Mouse (Mus musculus) forebrain, embryonic 10.5 days (tissue): ENCODE data around the gene Onecut3. TPM values are rescaled to one million over a fixed set of nuclear protein-coding genes. Genes with fewer than 3 reads are reported as not detected.

Source experiments
- DNase-seq: peaks from one replicate; pipeline ENCODE4 v3.0.0-alpha.2; 2017; ENCODE audit warnings: low spot score; ENCODE audit errors: extremely low spot score
- H3K27ac ChIP-seq: fragments of 300-500 bp; sonication (generic); 2 replicates; pipeline ENCODE4 v1.5.1; 2016; ENCODE audit warnings: mild to moderate bottlenecking
- H3K27me3 ChIP-seq: fragments of 300-500 bp; sonication (generic); 2 replicates; pipeline ENCODE4 v1.6.1; 2016; ENCODE audit warnings: mild to moderate bottlenecking; ENCODE audit not compliant: poor library complexity, severe bottlenecking
- H3K36me3 ChIP-seq: fragments of 300-500 bp; sonication (generic); replicated peaks from 2 replicates; pipeline ENCODE4 v1.6.1; 2016; ENCODE audit warnings: mild to moderate bottlenecking, moderate library complexity
- H3K4me1 ChIP-seq: fragments of 300-500 bp; sonication (generic); 2 replicates; pipeline ENCODE4 v1.6.1; 2016
- H3K4me3 ChIP-seq: fragments of 300-500 bp; sonication (generic); 2 replicates; pipeline ENCODE4 v1.5.1; 2016; ENCODE audit warnings: mild to moderate bottlenecking, moderate library complexity
- H3K9me3 ChIP-seq: fragments of 300-500 bp; sonication (generic); 2 replicates; pipeline ENCODE4 v1.6.1; 2016; ENCODE audit warnings: mild to moderate bottlenecking, moderate library complexity
- WGBS: fragments of 180-500 bp; shearing (Covaris S2); methylation state at CpG from one replicate; pipeline ENCODE4 v1.1.7; 2016; 5-methylcytosine and 5-hydroxymethylcytosine counted together
- polyA plus RNA-seq: library from polyadenylated mRNA; unstranded; fragments of >200 nt; fragmentation: Nextera tagmentation; extraction: Ambion mirVana; gene quantifications from 2 replicates; pipeline ENCODE4 v1.2.1, GENCODE M21; 2016

The Onecut3 gene
- 0.05 and 0.07 TPM in 2 replicates for polyA plus RNA-seq

GRCm38 (mm10) chr10:80494732-80495131 lies at the start of gene Onecut3:
TSS of gene Onecut3 (plus strand) at chr10:80494835.
- H3K27me3 ChIP-seq, result peaks cover 100% of the 10 kb centered on the region
- H3K4me3 ChIP-seq, result peak within 1 kb of the TSS; percentile 49
- no peaks in the 10 kb centered on the region for H3K9me3 ChIP-seq
- DNase-seq, result no peak
- H3K4me1 ChIP-seq, result peaks cover 58% of the 10 kb centered on the region
- WGBS, result under 1% methylated on average over 42 of the region's 42 CpGs
- no peaks in the 10 kb centered on the region for H3K36me3 ChIP-seq
- H3K27ac ChIP-seq, result 0 out of 2 replicates have a peak within 1 kb of the TSS, but pooled peaks have one; percentile 4

GRCm38 (mm10) chr10:80445052-80445451 lies 49.6 kb upstream of the Onecut3 start:
- Histone ChIP-seq H3K36me3 (no peaks in the 10 kb centered on the region), H3K4me3 (no peak overlapping the region)
- 50% methylated on average over 1 of the region's 1 CpGs for WGBS

GRCm38 (mm10) chr10:80445898-80446601 lies 48.6 kb upstream of the Onecut3 start:
- no peaks in the 10 kb centered on the region for H3K9me3 ChIP-seq
- no peak overlapping the region for H3K27ac ChIP-seq
- peaks cover 54% of the 10 kb centered on the region for H3K27me3 ChIP-seq
- H3K4me1 ChIP-seq, result peaks cover 34% of the 10 kb centered on the region
- H3K4me3 ChIP-seq, result peak overlapping the region; percentile 32
- H3K36me3 ChIP-seq, result no peaks in the 10 kb centered on the region
- 7% methylated on average over 26 of the region's 26 CpGs for WGBS
- DNase-seq, result peak; percentile 78

More at GRCm38 (mm10) chr10:80445052-80445451, 49.6 kb upstream of the Onecut3 start:
- Histone ChIP-seq H3K27me3 (peaks cover 48% of the 10 kb centered on the region), H3K9me3 (no peaks in the 10 kb centered on the region), H3K4me1 (peaks cover 27% of the 10 kb centered on the region), H3K27ac (no peak overlapping the region)
- no peak for DNase-seq

- peaks cover 47% of the 10 kb centered on the region for H3K27me3 ChIP-seq
- DNase-seq, result no peak
- peaks cover 30% of the 10 kb centered on the region for H3K4me1 ChIP-seq
- peak overlapping the region; percentile 6; the same call in 1 of the 2 replicates for H3K4me3 ChIP-seq
- no peaks in the 10 kb centered on the region for H3K9me3 ChIP-seq
- 12% methylated on average over 6 of the region's 6 CpGs for WGBS
- no peaks in the 10 kb centered on the region for H3K36me3 ChIP-seq
- no peak overlapping the region for H3K27ac ChIP-seq
Measured at GRCm38 (mm10) chr10:80450599-80450998, 44.0 kb upstream of the Onecut3 start.

- Histone ChIP-seq H3K9me3 (no peaks in the 10 kb centered on the region), H3K27ac (0 out of 2 replicates have a peak overlapping the region, but pooled peaks have one; percentile 45), H3K4me1 (peaks cover 11% of the 10 kb centered on the region), H3K27me3 (peaks cover 24% of the 10 kb centered on the region), H3K4me3 (no peak overlapping the region), H3K36me3 (no peaks in the 10 kb centered on the region)
- 77% methylated on average over 10 of the region's 10 CpGs for WGBS
- DNase-seq, result no peak
Measured at GRCm38 (mm10) chr10:80453601-80454000, 41.0 kb upstream of the Onecut3 start.

GRCm38 (mm10) chr10:80454781-80455180 lies 39.9 kb upstream of the Onecut3 start:
- Histone ChIP-seq H3K27me3 (peaks cover 23% of the 10 kb centered on the region), H3K4me3 (no peak overlapping the region), H3K9me3 (no peaks in the 10 kb centered on the region), H3K36me3 (no peaks in the 10 kb centered on the region), H3K4me1 (peaks cover 9% of the 10 kb centered on the region), H3K27ac (no peak overlapping the region)
- no peak for DNase-seq
- WGBS, result 90% methylated on average over 5 of the region's 5 CpGs

GRCm38 (mm10) chr10:80455697-80456096 lies 38.9 kb upstream of the Onecut3 start:
- Histone ChIP-seq H3K27me3 (peaks cover 21% of the 10 kb centered on the region), H3K36me3 (no peaks in the 10 kb centered on the region), H3K4me3 (no peak overlapping the region), H3K9me3 (no peaks in the 10 kb centered on the region), H3K27ac (no peak overlapping the region), H3K4me1 (peaks cover 5% of the 10 kb centered on the region)
- 88% methylated on average over 5 of the region's 5 CpGs for WGBS
- no peak for DNase-seq

GRCm38 (mm10) chr10:80459236-80459635 lies 35.4 kb upstream of the Onecut3 start:
- H3K27me3 ChIP-seq, result peaks cover 24% of the 10 kb centered on the region

GRCm38 (mm10) chr10:80459671-80460070 lies 35.0 kb upstream of the Onecut3 start:
- no peak overlapping the region for H3K4me3 ChIP-seq
- no peak overlapping the region for H3K27ac ChIP-seq
- peaks cover 4% of the 10 kb centered on the region for H3K4me1 ChIP-seq
- WGBS, result 92% methylated on average over 11 of the region's 11 CpGs
- no peaks in the 10 kb centered on the region for H3K9me3 ChIP-seq
- peaks cover 28% of the 10 kb centered on the region for H3K27me3 ChIP-seq
- no peak for DNase-seq
- no peaks in the 10 kb centered on the region for H3K36me3 ChIP-seq

More at GRCm38 (mm10) chr10:80459236-80459635, 35.4 kb upstream of the Onecut3 start:
- H3K27ac ChIP-seq, result no peak overlapping the region
- no peaks in the 10 kb centered on the region for H3K9me3 ChIP-seq
- H3K36me3 ChIP-seq, result no peaks in the 10 kb centered on the region
- no peak for DNase-seq
- no peak overlapping the region for H3K4me3 ChIP-seq
- H3K4me1 ChIP-seq, result no peaks in the 10 kb centered on the region
- 88% methylated on average over 10 of the region's 10 CpGs for WGBS

GRCm38 (mm10) chr10:80460324-80460723 lies 34.3 kb upstream of the Onecut3 start:
- peaks cover 11% of the 10 kb centered on the region for H3K4me1 ChIP-seq
- no peaks in the 10 kb centered on the region for H3K36me3 ChIP-seq
- 77% methylated on average over 4 of the region's 4 CpGs for WGBS
- no peak overlapping the region for H3K4me3 ChIP-seq
- peaks cover 35% of the 10 kb centered on the region for H3K27me3 ChIP-seq
- H3K27ac ChIP-seq, result no peak overlapping the region
- H3K9me3 ChIP-seq, result no peaks in the 10 kb centered on the region
- DNase-seq, result no peak

GRCm38 (mm10) chr10:80461346-80461745 lies 33.3 kb upstream of the Onecut3 start:
- Histone ChIP-seq H3K4me3 (no peak overlapping the region), H3K36me3 (no peaks in the 10 kb centered on the region), H3K27me3 (peaks cover 38% of the 10 kb centered on the region), H3K27ac (no peak overlapping the region), H3K9me3 (no peaks in the 10 kb centered on the region), H3K4me1 (peaks cover 12% of the 10 kb centered on the region)
- WGBS, result 83% methylated on average over 7 of the region's 7 CpGs
- DNase-seq, result no peak

GRCm38 (mm10) chr10:80464381-80465035 lies 30.1 kb upstream of the Onecut3 start:
- peak overlapping the region; percentile 19 for H3K4me3 ChIP-seq
- peak overlapping the region; percentile 27; the same call in 1 of the 2 replicates for H3K27ac ChIP-seq
- DNase-seq, result peak; percentile 30
- peaks cover 12% of the 10 kb centered on the region for H3K4me1 ChIP-seq
- 5% methylated on average over 19 of the region's 19 CpGs for WGBS
- peaks cover 54% of the 10 kb centered on the region for H3K27me3 ChIP-seq
- H3K9me3 ChIP-seq, result no peaks in the 10 kb centered on the region
- no peaks in the 10 kb centered on the region for H3K36me3 ChIP-seq

- H3K4me1 ChIP-seq, result peaks cover 12% of the 10 kb centered on the region
- H3K4me3 ChIP-seq, result 0 out of 2 replicates have a peak overlapping the region, but pooled peaks have one; percentile 19
- WGBS, result 55% methylated on average over 5 of the region's 5 CpGs
- no peak for DNase-seq
- peaks cover 59% of the 10 kb centered on the region for H3K27me3 ChIP-seq
- H3K36me3 ChIP-seq, result no peaks in the 10 kb centered on the region
- no peak overlapping the region for H3K27ac ChIP-seq
- H3K9me3 ChIP-seq, result no peaks in the 10 kb centered on the region
Measured at GRCm38 (mm10) chr10:80465066-80465465, 29.6 kb upstream of the Onecut3 start.
